Mouse (Mus musculus) kidney, embryonic 16.5 days (tissue): ENCODE measurements around the gene Mad2l1bp. TPM values are rescaled to one million over a fixed set of nuclear protein-coding genes. Genes with fewer than 3 reads are reported as not detected.

Source experiments
- ATAC-seq: fragments of 200-750 bp; cut with Nextera tagmentation; 2 replicates; pipeline ENCODE4 v1.8.0; 2017; ENCODE audit warnings: moderate TSS enrichment; ENCODE audit not compliant: low FRiP score, low TSS enrichment
- H3K27ac ChIP-seq: fragments of 300-500 bp; sonication (generic); 2 replicates; pipeline ENCODE4 v1.5.1; 2014; ENCODE audit warnings: low read length
- H3K27me3 ChIP-seq: fragments of 300-500 bp; sonication (generic); 2 replicates; pipeline ENCODE4 v1.6.1; 2014; ENCODE audit warnings: low read length, control low read depth, mixed read lengths; ENCODE audit not compliant: insufficient read depth
- H3K36me3 ChIP-seq: fragments of 300-500 bp; sonication (generic); 2 replicates; pipeline ENCODE4 v1.6.1; 2014; ENCODE audit warnings: low read length, control low read depth, mixed read lengths; ENCODE audit not compliant: insufficient read depth
- H3K4me1 ChIP-seq: fragments of 300-500 bp; sonication (generic); 2 replicates; pipeline ENCODE4 v1.6.1; 2014; ENCODE audit warnings: low read length, control low read depth, mixed read lengths; ENCODE audit not compliant: insufficient read depth
- H3K4me2 ChIP-seq: fragments of 300-500 bp; sonication (generic); replicated peaks from 2 replicates; pipeline ENCODE4 v1.6.1; 2014; ENCODE audit warnings: low read depth, low read length
- H3K4me3 ChIP-seq: fragments of 300-500 bp; sonication (generic); 2 replicates; pipeline ENCODE4 v1.5.1; 2014; ENCODE audit warnings: mild to moderate bottlenecking, low read length
- H3K9ac ChIP-seq: fragments of 300-500 bp; sonication (generic); replicated peaks from 2 replicates; pipeline ENCODE4 v1.6.1; 2014; ENCODE audit warnings: low read length
- H3K9me3 ChIP-seq: fragments of 300-500 bp; sonication (generic); 2 replicates; pipeline ENCODE4 v1.6.1; 2016; ENCODE audit warnings: low read length, control low read depth
- WGBS: fragments of 180-500 bp; shearing (Covaris S2); extraction: QIAGEN DNeasy Blood & Tissue Kit; methylation state at CpG from one replicate; pipeline ENCODE4 v1.1.7; 2014; 5-methylcytosine and 5-hydroxymethylcytosine counted together
- polyA plus RNA-seq: library from polyadenylated mRNA; unstranded; fragments of >200 nt; fragmentation: Nextera tagmentation; extraction: Ambion mirVana; gene quantifications from 2 replicates; pipeline ENCODE4 v1.2.1, GENCODE M21; 2015

Gene Mad2l1bp
- polyA plus RNA-seq, 1 experiment from 2014 or later = 41.2 TPM

- ATAC-seq = peak; percentile 70
- no peaks in the 10 kb centered on the region for H3K27me3 ChIP-seq
- peaks cover 18% of the 10 kb centered on the region for H3K4me1 ChIP-seq
- H3K4me3 ChIP-seq = no peak overlapping the region
- H3K9me3 ChIP-seq = no peaks in the 10 kb centered on the region
- H3K36me3 ChIP-seq = peaks cover 31% of the 10 kb centered on the region
- H3K4me2 ChIP-seq = no peak overlapping the region
- peak overlapping the region; percentile 26; the same call in 1 of the 2 replicates for H3K27ac ChIP-seq
- no peak overlapping the region for H3K9ac ChIP-seq
- 27% methylated on average over 13 of the region's 13 CpGs for WGBS
Observed at GRCm38 (mm10) chr17:46117623-46118422, 35.5 kb downstream of the Mad2l1bp start.

- H3K4me2 ChIP-seq = no peak overlapping the region
- no peaks in the 10 kb centered on the region for H3K9me3 ChIP-seq
- 87% methylated on average over 3 of the region's 3 CpGs for WGBS
- peaks cover 23% of the 10 kb centered on the region for H3K36me3 ChIP-seq
- H3K27ac ChIP-seq = 0 out of 2 replicates have a peak overlapping the region, but pooled peaks have one; percentile 26
- no peaks in the 10 kb centered on the region for H3K27me3 ChIP-seq
- H3K9ac ChIP-seq = no peak overlapping the region
- H3K4me3 ChIP-seq = no peak overlapping the region
- peaks cover 21% of the 10 kb centered on the region for H3K4me1 ChIP-seq
- no peak for ATAC-seq
Observed at GRCm38 (mm10) chr17:46116881-46117280, 36.5 kb downstream of the Mad2l1bp start.

GRCm38 (mm10) chr17:46116138-46116537, 37.2 kb downstream of the Mad2l1bp start:
- H3K4me2 ChIP-seq = no peak overlapping the region
- H3K9me3 ChIP-seq = no peaks in the 10 kb centered on the region
- peaks cover 21% of the 10 kb centered on the region for H3K36me3 ChIP-seq
- no peak overlapping the region for H3K9ac ChIP-seq
- no peaks in the 10 kb centered on the region for H3K27me3 ChIP-seq
- H3K27ac ChIP-seq = no peak overlapping the region
- WGBS = 84% methylated on average over 11 of the region's 11 CpGs
- H3K4me3 ChIP-seq = no peak overlapping the region
- peaks cover 26% of the 10 kb centered on the region for H3K4me1 ChIP-seq
- no peak for ATAC-seq

GRCm38 (mm10) chr17:46115489-46115888, 37.9 kb downstream of the Mad2l1bp start:
- no peak overlapping the region for H3K4me2 ChIP-seq
- H3K36me3 ChIP-seq = peaks cover 21% of the 10 kb centered on the region
- H3K27ac ChIP-seq = no peak overlapping the region
- H3K9ac ChIP-seq = no peak overlapping the region
- no peak overlapping the region for H3K4me3 ChIP-seq
- no peaks in the 10 kb centered on the region for H3K27me3 ChIP-seq
- peaks cover 26% of the 10 kb centered on the region for H3K4me1 ChIP-seq
- no peak for ATAC-seq
- 39% methylated on average over 2 of the region's 2 CpGs for WGBS
- no peaks in the 10 kb centered on the region for H3K9me3 ChIP-seq

GRCm38 (mm10) chr17:46110402-46111289, 42.7 kb downstream of the Mad2l1bp start, which contains the start of gene Mrps18a:
Mrps18a (plus strand) TSS chr17:46110986.
- Histone ChIP-seq H3K9ac (peak within 1 kb of the TSS; percentile 94), H3K4me1 (peaks cover 8% of the 10 kb centered on the region), H3K27ac (peak within 1 kb of the TSS; percentile 75), H3K4me2 (peak within 1 kb of the TSS; percentile 88), H3K9me3 (no peaks in the 10 kb centered on the region), H3K27me3 (no peaks in the 10 kb centered on the region; the same call in 1 of the 2 replicates), H3K4me3 (peak within 1 kb of the TSS; percentile 94), H3K36me3 (no peaks in the 10 kb centered on the region; the same call in 1 of the 2 replicates)
- WGBS = 5% methylated on average over 38 of the region's 38 CpGs
- peak; percentile 95 for ATAC-seq

DNA sequence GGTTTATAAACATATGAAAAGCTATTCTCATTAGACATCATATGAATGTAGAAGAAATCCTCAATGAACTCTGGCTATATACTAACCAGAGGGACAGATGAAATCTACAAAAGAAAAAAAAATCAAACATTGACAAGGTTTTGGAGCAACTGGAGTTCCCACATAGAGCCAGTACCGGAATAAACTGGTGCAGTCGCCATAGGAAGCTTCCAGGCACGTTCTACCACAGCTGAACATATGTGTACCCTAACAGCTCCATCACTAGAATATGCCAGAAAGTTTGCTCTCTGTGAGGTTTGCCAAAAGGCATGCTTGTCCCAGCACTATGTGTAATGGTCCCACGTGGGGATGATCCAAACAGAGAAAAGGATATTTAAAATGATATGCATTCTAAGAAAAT, 45.1 kb downstream of the Mad2l1bp start:
- no peak overlapping the region for H3K27ac ChIP-seq
- peaks cover 23% of the 10 kb centered on the region for H3K4me1 ChIP-seq
- no peaks in the 10 kb centered on the region; the same call in 1 of the 2 replicates for H3K27me3 ChIP-seq
- no peak for ATAC-seq
- H3K4me2 ChIP-seq = no peak overlapping the region
- no peaks in the 10 kb centered on the region for H3K36me3 ChIP-seq
- H3K9ac ChIP-seq = no peak overlapping the region
- H3K4me3 ChIP-seq = no peak overlapping the region
- no peaks in the 10 kb centered on the region for H3K9me3 ChIP-seq
- 82% methylated on average over 4 of the region's 4 CpGs for WGBS

DNA sequence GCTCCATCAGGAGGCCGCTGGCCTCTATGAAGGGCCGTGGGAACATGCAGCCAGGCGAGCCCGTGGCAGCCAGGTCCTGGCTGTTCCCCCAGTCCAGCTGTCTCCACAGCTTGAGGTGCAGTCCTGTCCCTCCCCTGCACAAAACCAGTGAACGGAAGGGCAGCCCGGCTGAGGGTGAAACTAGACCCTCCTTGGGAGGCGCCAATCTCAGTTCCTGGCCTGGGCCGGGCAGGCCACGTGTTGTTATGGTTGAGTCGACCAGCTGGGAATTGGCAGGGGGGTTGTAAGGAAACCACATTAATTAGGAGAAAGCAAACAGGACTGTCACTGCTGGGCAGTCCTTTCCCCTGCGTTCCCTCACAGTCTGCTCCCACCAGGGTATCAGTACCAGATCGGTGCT, 48.9 kb downstream of the Mad2l1bp start:
- Histone ChIP-seq H3K27me3 (no peaks in the 10 kb centered on the region; the same call in 1 of the 2 replicates), H3K4me3 (no peak overlapping the region), H3K9ac (peak overlapping the region; percentile 30), H3K36me3 (no peaks in the 10 kb centered on the region), H3K9me3 (no peaks in the 10 kb centered on the region), H3K4me2 (peak overlapping the region; percentile 28; the same call in 1 of the 2 replicates), H3K4me1 (peaks cover 24% of the 10 kb centered on the region), H3K27ac (peak overlapping the region; percentile 87)
- peak; percentile 98 for ATAC-seq
- 3% methylated on average over 12 of the region's 12 CpGs for WGBS

GRCm38 (mm10) chr17:46102608-46103159, 50.7 kb downstream of the Mad2l1bp start:
- ATAC-seq = no peak
- H3K4me1 ChIP-seq = peaks cover 27% of the 10 kb centered on the region
- H3K9me3 ChIP-seq = no peaks in the 10 kb centered on the region
- WGBS = 62% methylated on average over 8 of the region's 8 CpGs
- no peaks in the 10 kb centered on the region for H3K36me3 ChIP-seq
- H3K9ac ChIP-seq = no peak overlapping the region
- H3K4me3 ChIP-seq = no peak overlapping the region
- no peaks in the 10 kb centered on the region for H3K27me3 ChIP-seq
- 0 out of 2 replicates have a peak overlapping the region, but pooled peaks have one; percentile 36 for H3K27ac ChIP-seq
- no peak overlapping the region for H3K4me2 ChIP-seq

DNA sequence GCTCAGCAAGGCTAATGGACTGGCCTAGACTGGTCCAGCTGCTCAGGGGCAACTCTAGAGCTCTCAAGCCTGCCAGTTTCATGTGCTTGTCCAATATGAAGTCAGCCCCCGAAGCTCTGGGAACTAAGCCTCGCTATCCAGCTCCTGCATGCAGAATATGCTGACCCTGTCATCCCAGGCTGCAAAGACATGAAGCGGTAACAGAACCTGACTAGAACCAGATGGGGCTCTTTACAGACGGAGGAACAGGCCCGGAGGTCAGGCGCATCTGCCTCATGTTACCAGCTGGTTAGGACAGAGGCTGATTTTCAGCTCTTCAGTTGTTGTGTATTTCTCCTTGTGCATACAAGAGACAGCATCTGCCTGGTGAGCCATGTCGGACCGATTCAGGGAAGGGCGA, 51.4 kb downstream of the Mad2l1bp start:
- Histone ChIP-seq H3K27me3 (no peaks in the 10 kb centered on the region), H3K9me3 (no peaks in the 10 kb centered on the region), H3K36me3 (no peaks in the 10 kb centered on the region), H3K4me3 (no peak overlapping the region), H3K27ac (peak overlapping the region; percentile 65), H3K9ac (no peak overlapping the region), H3K4me1 (peaks cover 27% of the 10 kb centered on the region), H3K4me2 (no peak overlapping the region)
- ATAC-seq = no peak
- 46% methylated on average over 9 of the region's 9 CpGs for WGBS
